Mouse (Mus musculus) stomach, embryonic 16.5 days (tissue): ENCODE measurements at regions not wholly inside any gene's neighbourhood (a gene's known extent, or its start where the extent isn't known, plus 50 kb on each side); places are given as distances from the start of the nearest gene placed in this dataset.

Experiments
- ATAC-seq: fragments of 200-750 bp; cut with Nextera tagmentation; 2 replicates; pipeline ENCODE4 v1.8.0; 2017; ENCODE audit warnings: moderate number of reproducible peaks, moderate TSS enrichment; ENCODE audit not compliant: insufficient read depth, low FRiP score
- H3K27ac ChIP-seq: fragments of 300-500 bp; sonication (generic); 2 replicates; pipeline ENCODE4 v1.5.1; 2014; ENCODE audit warnings: low read length
- H3K27me3 ChIP-seq: fragments of 300-500 bp; sonication (generic); 2 replicates; pipeline ENCODE4 v1.6.1; 2014; ENCODE audit warnings: low read length, control low read depth, mixed read lengths; ENCODE audit not compliant: control insufficient read depth, insufficient read depth
- H3K36me3 ChIP-seq: fragments of 300-500 bp; sonication (generic); 2 replicates; pipeline ENCODE4 v1.6.1; 2014; ENCODE audit warnings: low read length; ENCODE audit not compliant: control insufficient read depth, insufficient read depth
- H3K4me1 ChIP-seq: fragments of 300-500 bp; sonication (generic); 2 replicates; pipeline ENCODE4 v1.6.1; 2014; ENCODE audit warnings: low read length, control low read depth, mixed read lengths; ENCODE audit not compliant: control insufficient read depth, insufficient read depth
- H3K4me2 ChIP-seq: fragments of 300-500 bp; sonication (generic); 2 replicates; pipeline ENCODE4 v1.6.1; 2014; ENCODE audit warnings: low read depth, low read length, mixed read lengths
- H3K4me3 ChIP-seq: fragments of 300-500 bp; sonication (generic); replicated peaks from 2 replicates; pipeline ENCODE4 v1.5.1; 2014; ENCODE audit warnings: mild to moderate bottlenecking, low read length
- H3K9ac ChIP-seq: fragments of 300-500 bp; sonication (generic); 2 replicates; pipeline ENCODE4 v1.6.1; 2014; ENCODE audit warnings: low read length
- H3K9me3 ChIP-seq: fragments of 300-500 bp; sonication (generic); replicated peaks from 2 replicates; pipeline ENCODE4 v1.6.1; 2016; ENCODE audit warnings: low read length, control low read depth; ENCODE audit not compliant: control insufficient read depth
- WGBS: fragments of 180-500 bp; shearing (Covaris S2); extraction: QIAGEN DNeasy Blood & Tissue Kit; methylation state at CpG from one replicate; pipeline ENCODE4 v1.1.7; 2014; 5-methylcytosine and 5-hydroxymethylcytosine counted together

DNA sequence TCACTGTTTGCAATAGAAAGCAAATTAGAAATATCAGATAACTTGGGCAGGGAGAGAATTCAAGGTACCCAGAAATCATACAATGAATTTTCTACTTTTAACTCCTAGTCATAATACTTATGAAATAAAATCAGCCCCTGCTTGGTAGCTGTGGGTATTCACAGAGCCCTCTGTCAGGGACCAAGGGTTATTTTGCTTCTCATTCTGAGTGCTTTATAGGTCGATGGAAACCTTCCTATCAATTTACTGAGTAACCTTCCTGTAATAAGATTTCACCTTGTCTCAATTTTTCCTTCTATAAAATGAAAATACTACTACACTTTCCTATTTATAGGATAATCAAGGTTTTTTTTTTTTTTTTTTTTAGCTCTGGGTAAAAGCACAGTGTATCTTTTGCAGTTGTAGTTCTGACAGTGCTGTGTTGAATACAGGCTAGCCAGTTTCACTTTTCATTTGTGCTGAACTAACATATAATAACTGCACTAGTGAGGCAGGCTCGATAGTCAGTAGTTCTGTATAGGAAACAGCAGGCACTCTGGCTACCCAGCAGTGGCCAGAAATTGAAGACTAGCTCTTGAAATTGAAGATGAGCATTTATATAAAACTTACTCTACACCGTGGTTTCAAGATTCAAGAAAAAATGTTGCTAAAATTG is 94.4 kb upstream of the Mdfic start:
- H3K9ac ChIP-seq = no peak overlapping the region
- WGBS = 80% methylated on average over 3 of the region's 3 CpGs
- no peak for ATAC-seq
- H3K4me2 ChIP-seq = no peak overlapping the region
- no peaks in the 10 kb centered on the region for H3K36me3 ChIP-seq
- no peak overlapping the region for H3K27ac ChIP-seq
- H3K4me3 ChIP-seq = no peak overlapping the region
- no peaks in the 10 kb centered on the region for H3K4me1 ChIP-seq
- H3K27me3 ChIP-seq = no peaks in the 10 kb centered on the region
- H3K9me3 ChIP-seq = no peaks in the 10 kb centered on the region

GRCm38 (mm10) chr6:15638548-15638947 is 81.9 kb upstream of the Mdfic start:
- no peak overlapping the region for H3K4me3 ChIP-seq
- H3K9me3 ChIP-seq = no peaks in the 10 kb centered on the region
- no peaks in the 10 kb centered on the region for H3K36me3 ChIP-seq
- no peaks in the 10 kb centered on the region for H3K27me3 ChIP-seq
- ATAC-seq = no peak
- H3K4me1 ChIP-seq = no peaks in the 10 kb centered on the region
- WGBS = 78% methylated on average over 14 of the region's 14 CpGs
- H3K9ac ChIP-seq = no peak overlapping the region
- H3K27ac ChIP-seq = no peak overlapping the region
- H3K4me2 ChIP-seq = no peak overlapping the region

GRCm38 (mm10) chr6:15639378-15639777 is 81.1 kb upstream of the Mdfic start:
- Histone ChIP-seq H3K9ac (no peak overlapping the region), H3K36me3 (no peaks in the 10 kb centered on the region), H3K4me1 (no peaks in the 10 kb centered on the region), H3K4me2 (no peak overlapping the region), H3K4me3 (no peak overlapping the region), H3K27ac (no peak overlapping the region), H3K9me3 (no peaks in the 10 kb centered on the region), H3K27me3 (no peaks in the 10 kb centered on the region)
- no peak for ATAC-seq
- 44% methylated on average over 4 of the region's 4 CpGs for WGBS

GRCm38 (mm10) chr6:15639809-15640479 is 80.5 kb upstream of the Mdfic start:
- no peaks in the 10 kb centered on the region for H3K9me3 ChIP-seq
- ATAC-seq = no peak
- H3K36me3 ChIP-seq = no peaks in the 10 kb centered on the region
- 54% methylated on average over 5 of the region's 5 CpGs for WGBS
- H3K9ac ChIP-seq = no peak overlapping the region
- H3K27me3 ChIP-seq = no peaks in the 10 kb centered on the region
- H3K4me1 ChIP-seq = no peaks in the 10 kb centered on the region
- H3K4me2 ChIP-seq = no peak overlapping the region
- no peak overlapping the region for H3K27ac ChIP-seq
- H3K4me3 ChIP-seq = no peak overlapping the region

DNA sequence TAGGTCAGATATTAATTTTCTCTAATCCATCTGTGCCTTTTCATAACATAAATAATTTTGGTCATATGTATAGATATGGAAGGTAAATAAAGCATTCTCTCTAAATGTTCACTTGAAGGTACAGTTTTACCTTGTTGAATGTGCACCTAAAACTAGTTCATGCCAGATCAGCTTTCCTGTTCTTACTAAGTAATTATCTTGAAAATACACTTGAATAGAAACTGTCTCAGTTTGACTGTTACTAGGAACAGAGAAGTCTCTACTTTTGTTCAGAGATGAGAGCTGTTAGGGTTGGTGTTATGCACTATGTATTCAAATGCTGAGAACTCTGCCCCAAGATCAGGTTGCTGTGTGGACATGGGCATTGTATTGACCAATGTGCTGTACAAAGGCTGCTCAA is 76.2 kb upstream of the Mdfic start:
- Histone ChIP-seq H3K4me3 (no peak overlapping the region), H3K27me3 (no peaks in the 10 kb centered on the region), H3K36me3 (no peaks in the 10 kb centered on the region), H3K9ac (no peak overlapping the region), H3K4me2 (no peak overlapping the region), H3K4me1 (no peaks in the 10 kb centered on the region), H3K27ac (no peak overlapping the region), H3K9me3 (no peaks in the 10 kb centered on the region)
- ATAC-seq = no peak

DNA sequence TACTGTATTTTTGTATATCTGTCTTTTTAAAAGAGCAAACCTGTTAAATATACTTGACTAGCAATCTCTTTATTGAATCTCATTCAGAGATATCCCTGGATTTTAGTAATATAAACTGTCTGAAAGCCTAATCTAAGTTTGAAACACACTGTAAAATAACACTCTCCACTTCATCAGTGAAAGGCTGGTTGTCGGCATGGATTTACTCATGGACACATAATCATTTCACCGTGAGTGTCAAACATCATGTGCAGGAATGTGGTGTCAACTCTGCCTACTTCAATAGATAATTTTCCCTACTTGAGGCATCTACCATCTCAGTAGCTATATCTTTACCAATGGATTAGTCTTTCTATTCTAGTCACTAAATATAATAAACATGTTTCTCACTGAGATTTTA is 73.0 kb upstream of the Mdfic start:
- Histone ChIP-seq H3K27me3 (no peaks in the 10 kb centered on the region), H3K9ac (no peak overlapping the region), H3K27ac (no peak overlapping the region), H3K4me3 (no peak overlapping the region), H3K4me2 (no peak overlapping the region), H3K9me3 (no peaks in the 10 kb centered on the region), H3K36me3 (no peaks in the 10 kb centered on the region), H3K4me1 (no peaks in the 10 kb centered on the region)
- no peak for ATAC-seq
- 49% methylated on average over 2 of the region's 2 CpGs for WGBS
